Mouse (Mus musculus): Measurements from ENCODE around the gene Mefv. TPM values are rescaled to one million over a fixed set of nuclear protein-coding genes. Genes with fewer than 3 reads are reported as not detected.
A peak's percentile ranks its signal among the peaks of the same experiment; 100 is the strongest.

Gene Mefv
- total and polyA plus RNA-seq, 3 experiments, result not detected

DNA sequence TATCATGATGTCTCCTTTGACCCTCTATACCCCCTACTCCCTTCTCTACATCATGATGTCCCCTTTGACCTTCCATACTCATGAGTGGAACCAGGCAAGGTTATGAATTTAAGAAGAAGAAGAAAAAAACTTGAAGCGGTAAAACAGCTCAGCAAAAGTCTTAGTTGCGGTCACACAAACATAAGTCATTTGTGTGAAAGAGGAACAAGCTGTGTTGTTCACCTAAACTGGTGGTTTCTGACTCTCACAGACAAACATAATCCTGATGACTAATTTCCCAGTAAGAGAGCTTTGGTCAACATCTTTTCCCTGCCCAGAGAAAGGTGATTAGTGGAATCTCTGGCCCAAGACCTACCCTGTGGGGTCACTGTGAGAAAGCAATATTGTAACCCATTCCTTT lies 3.2 kb downstream of the Mefv start:
- no peak overlapping the region for H3K27ac ChIP-seq (ENCODE audit: insufficient read depth, low read depth)
- H3K36me3 ChIP-seq (replicated peaks in 1 of 2; ENCODE audit: control insufficient read depth in 1 of 2, insufficient read depth in 1 of 2, low read length in 1 of 2), result no peaks in the 10 kb centered on the region
- H3K9me3 ChIP-seq (replicated peaks; ENCODE audit: low read length), result peaks cover 2% of the 10 kb centered on the region
- no peak overlapping the region for H3K4me2 ChIP-seq (ENCODE audit: insufficient read depth, low read depth, poor library complexity, severe bottlenecking)
- no peak overlapping the region for H3K4me3 ChIP-seq (replicated peaks in 1 of 3; ENCODE audit: low read depth in 2 of 3, low read length in 2 of 3, poor library complexity in 1 of 3)
- in situ Hi-C loops (cut with MboI; ENCODE audit: low pct_ligation_motif_present, low pct_unique_long_range_greater_than_20kb, low sequenced_read_pairs) (no loop called here), dilution Hi-C loops (cut with MboI; ENCODE audit: extremely low pct_ligation_motif_present, extremely low pct_unique_long_range_greater_than_20kb, low sequenced_read_pairs) (no loop called here)
- H3K79me2 ChIP-seq (replicated peaks; ENCODE audit: control insufficient read depth, extremely low read depth, insufficient read depth, poor library complexity, severe bottlenecking), result no peaks in the 10 kb centered on the region
- DNase-seq (ENCODE audit: extremely low read depth), result no peak
- no peak overlapping the region for H3K9ac ChIP-seq (ENCODE audit: insufficient read depth, low read depth)
- no peaks in the 10 kb centered on the region for H3K27me3 ChIP-seq (replicated peaks)
- TF ChIP-seq EP300 (IDR thresholded peaks at IDR 0.05; ENCODE audit: low read length), result peak; percentile 15; the same call in 1 of the 2 replicates
- no peak for TF ChIP-seq MAFK (IDR thresholded peaks at IDR 0.05; ENCODE audit: insufficient replicate concordance, low read length)
- no peak for TF ChIP-seq CHD2 (IDR thresholded peaks at IDR 0.05; ENCODE audit: low read length)
- TF ChIP-seq TBP (conservative IDR thresholded peaks at IDR 0.05; ENCODE audit: low read depth, low read length), result no peak
- no peak for TF ChIP-seq MAX (IDR thresholded peaks at IDR 0.05; ENCODE audit: low read length)
- TF ChIP-seq IRF4 (IDR thresholded peaks at IDR 0.05; ENCODE audit: low read depth, low read length), result 0 out of 2 replicates have a peak, but pooled peaks have one; percentile 19
- TF ChIP-seq UBTF (IDR thresholded peaks at IDR 0.05; ENCODE audit: low read depth, low read length), result no peak
- no peak for TF ChIP-seq RCOR1 (conservative IDR thresholded peaks at IDR 0.05; ENCODE audit: low read depth, low read length)
- H3K4me1 ChIP-seq (ENCODE audit: control insufficient read depth in 1 of 2, insufficient read depth in 2 of 2), result peaks cover 0 to 11% of the 10 kb centered on the region in 2 experiments; a peak in 2 of 4 replicates

DNA sequence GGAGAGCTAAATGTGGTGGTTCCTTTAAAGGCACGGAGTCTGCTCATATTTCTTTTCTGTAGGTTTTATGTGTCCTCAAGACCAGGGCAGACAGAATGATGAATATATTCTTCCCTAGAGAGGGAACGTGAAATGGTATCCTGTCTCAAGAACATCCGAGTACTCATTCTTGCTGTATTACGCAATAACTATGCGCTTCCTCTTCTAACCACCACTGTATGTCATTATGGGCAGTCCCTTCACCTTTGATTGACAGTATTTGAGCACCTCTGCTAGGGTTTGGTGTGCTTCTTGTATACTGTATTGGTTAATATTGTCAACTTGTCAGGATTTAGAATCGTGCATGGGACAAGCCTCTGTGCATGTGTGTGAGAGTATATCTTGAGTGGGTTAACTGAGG lies 11.2 kb downstream of the Mefv start:
- dilution Hi-C loops (cut with MboI; ENCODE audit: extremely low pct_ligation_motif_present, extremely low pct_unique_long_range_greater_than_20kb, low sequenced_read_pairs), result no loop called here
- Histone ChIP-seq H3K36me3 (replicated peaks in 1 of 2; ENCODE audit: control insufficient read depth in 1 of 2, insufficient read depth in 1 of 2, low read length in 1 of 2) (no peaks in the 10 kb centered on the region), H3K4me1 (ENCODE audit: control insufficient read depth in 1 of 2, insufficient read depth in 2 of 2) (no peaks in the 10 kb centered on the region), H3K27me3 (replicated peaks) (no peaks in the 10 kb centered on the region), H3K79me2 (replicated peaks; ENCODE audit: control insufficient read depth, extremely low read depth, insufficient read depth, poor library complexity, severe bottlenecking) (no peaks in the 10 kb centered on the region), H3K27ac (ENCODE audit: insufficient read depth, low read depth) (no peak overlapping the region), H3K9ac (ENCODE audit: insufficient read depth, low read depth) (no peak overlapping the region), H3K4me2 (ENCODE audit: insufficient read depth, low read depth, poor library complexity, severe bottlenecking) (no peak overlapping the region), H3K9me3 (replicated peaks; ENCODE audit: low read length) (peaks cover 2% of the 10 kb centered on the region), H3K4me3 (replicated peaks in 1 of 3; ENCODE audit: low read depth in 2 of 3, low read length in 2 of 3, poor library complexity in 1 of 3) (no peak overlapping the region)
- TF ChIP-seq SIN3A (IDR thresholded peaks at IDR 0.05; ENCODE audit: low read length), result no peak
- no peak for TF ChIP-seq MEF2A (IDR thresholded peaks at IDR 0.05; ENCODE audit: borderline replicate concordance, low read depth, low read length)
- no peak for TF ChIP-seq JUND (conservative IDR thresholded peaks at IDR 0.05; ENCODE audit: low read depth, low read length)
- TF ChIP-seq MXI1 (IDR thresholded peaks at IDR 0.05; ENCODE audit: low read depth, low read length), result no peak
- TF ChIP-seq USF1 (IDR thresholded peaks at IDR 0.05; ENCODE audit: low read depth, low read length), result no peak
- TF ChIP-seq JUN (IDR thresholded peaks at IDR 0.05; ENCODE audit: insufficient read depth, low read depth, low read length), result no peak
- no peak for TF ChIP-seq POLR2AphosphoS2 (IDR thresholded peaks at IDR 0.05; ENCODE audit: low read depth, low read length)
- TF ChIP-seq GABPA (IDR thresholded peaks at IDR 0.05; ENCODE audit: insufficient replicate concordance, low read depth, low read length), result no peak
- no peak for TF ChIP-seq MAFK (IDR thresholded peaks at IDR 0.05; ENCODE audit: insufficient replicate concordance, low read length)
- no peak for TF ChIP-seq MAZ (IDR thresholded peaks at IDR 0.05; ENCODE audit: low read depth, low read length)
- no peak for TF ChIP-seq ZC3H11A (IDR thresholded peaks at IDR 0.05; ENCODE audit: low read depth, low read length)
- no peak for TF ChIP-seq CHD1 (IDR thresholded peaks at IDR 0.05; ENCODE audit: low read depth, low read length)
- TF ChIP-seq POLR2A (IDR thresholded peaks at IDR 0.05; ENCODE audit: low read depth, low read length), result no peak
- TF ChIP-seq PAX5 (IDR thresholded peaks at IDR 0.05; ENCODE audit: low read length), result no peak
- TF ChIP-seq TCF12 (IDR thresholded peaks at IDR 0.05; ENCODE audit: low read depth, low read length), result no peak
- no peak for TF ChIP-seq IRF4 (IDR thresholded peaks at IDR 0.05; ENCODE audit: low read depth, low read length)
- in situ Hi-C loops (cut with MboI; ENCODE audit: low pct_ligation_motif_present, low pct_unique_long_range_greater_than_20kb, low sequenced_read_pairs), result no loop called here
- DNase-seq (ENCODE audit: extremely low read depth), result no peak

Data from CH12.LX (cell line).